Mouse (Mus musculus) ovary, postnatal 10 days (tissue): ENCODE measurements around the gene Rps28.

ENCODE experiments used
- DNase-seq: peaks from one replicate; pipeline ENCODE4 v3.0.0; 2022; ENCODE audit warnings: low spot score

Rps28 gene

DNA sequence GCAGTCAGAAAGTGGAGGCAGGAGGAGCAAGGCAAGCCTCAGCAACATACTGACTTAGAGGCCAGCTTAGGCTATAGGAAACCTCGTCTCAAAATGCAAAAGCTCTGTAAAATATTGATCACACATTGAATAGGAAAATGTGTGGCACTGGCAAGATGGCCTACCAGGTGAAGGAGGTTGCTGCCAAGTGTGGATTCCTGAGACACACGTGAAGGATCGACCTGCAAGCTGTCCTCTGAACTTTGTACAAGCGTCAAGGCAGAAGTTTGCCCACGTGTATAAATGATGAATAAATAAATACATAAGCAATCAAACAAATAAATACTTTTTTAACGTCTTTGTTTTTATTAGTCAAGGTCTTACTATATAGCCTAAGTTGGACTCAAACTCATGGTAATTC, 50.9 kb downstream of the Rps28 start:
- DNase-seq, result no peak

DNA sequence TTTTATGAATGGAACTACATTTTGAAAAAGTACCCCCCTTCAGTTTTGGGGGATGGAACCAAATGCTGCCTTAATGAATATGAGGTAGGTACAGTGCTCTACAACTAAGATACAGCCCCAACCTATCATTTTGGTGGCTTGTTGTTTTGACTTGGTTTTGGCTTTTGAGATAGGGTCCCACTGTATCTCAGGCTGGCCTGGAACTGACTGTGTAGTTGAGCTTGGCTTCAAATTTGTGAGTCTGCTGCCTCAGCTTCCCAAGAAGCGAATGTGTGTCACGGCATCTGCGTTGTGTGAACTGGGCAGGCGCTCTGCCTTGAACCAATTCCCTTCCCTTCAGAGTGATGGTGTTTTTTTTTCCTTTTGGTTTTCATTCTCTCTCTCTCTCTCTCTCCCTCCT, 52.7 kb downstream of the Rps28 start:
- no peak for DNase-seq
